In the genomic region with DNA sequence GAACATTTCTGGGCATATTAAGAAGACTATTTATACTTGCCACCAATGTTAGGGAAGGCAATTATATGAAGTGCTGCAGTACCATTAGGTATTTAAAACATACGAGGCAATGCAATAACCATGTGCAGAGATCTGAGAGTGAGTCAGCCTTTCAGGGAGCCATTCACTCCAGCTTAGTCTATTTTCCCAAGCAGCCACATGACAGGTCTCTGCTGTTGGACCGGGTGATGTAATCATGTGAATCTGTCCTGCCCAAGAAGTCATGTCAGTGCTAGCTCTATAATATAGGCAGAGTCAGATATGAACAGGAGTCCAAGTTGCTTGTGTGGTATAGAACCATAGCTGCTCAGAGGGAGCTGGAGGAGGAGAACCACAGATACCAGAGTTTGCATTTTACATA, we compare ENCODE assay signal across 30 mouse cellular contexts.
A peak's percentile ranks its signal among the peaks of the same experiment; 100 is the strongest.
DNase-seq lines count a peak whose midpoint lies in the region; ATAC-seq and TF ChIP-seq lines count a peak whose summit lies in the region.
"Had no signal": no experiment of that assay in that cellular context is flagged by ENCODE, and none has a peak within 500 bp of the region (broad histone marks: within the 10 kb centered on the region; RNA-seq: fewer than 3 reads in every experiment).

No protein-coding gene starts in this region.

- in situ Hi-C loops in Patski (cut with MboI; ENCODE audit: low pct_unique_long_range_greater_than_20kb): no loop called here

- H3K4me3 ChIP-seq in stomach, postnatal 0 days (ENCODE audit: low read depth, low read length): no peak overlapping the region
- H3K4me3 ChIP-seq: embryonic facial prominence, embryonic 10.5 days; embryonic facial prominence, embryonic 15.5 days; forebrain, embryonic 10.5 days; forebrain, embryonic 15.5 days; heart, adult 2 months; heart, embryonic 12.5 days; hindbrain, embryonic 13.5 days; limb, embryonic 12.5 days; liver, embryonic 15.5 days; megakaryocyte, embryonic 14.5 days; midbrain, embryonic 12.5 days; neural tube, embryonic 13.5 days had no signal

- 46% methylated on average over 2 of the region's 2 CpGs for WGBS in stomach, postnatal 0 days

- no peaks in the 10 kb centered on the region for H3K27me3 ChIP-seq in Patski
- no peaks in the 10 kb centered on the region for H3K27me3 ChIP-seq in stomach, postnatal 0 days (ENCODE audit: control insufficient read depth, insufficient read depth, low read length)
- H3K27me3 ChIP-seq: embryonic facial prominence, embryonic 15.5 days; forebrain, embryonic 15.5 days; heart, embryonic 12.5 days; hindbrain, embryonic 13.5 days; limb, embryonic 12.5 days; liver, embryonic 15.5 days; megakaryocyte, embryonic 14.5 days; midbrain, embryonic 12.5 days; neural tube, embryonic 13.5 days had no signal

- CTCF ChIA-PET in Patski (lab: Charles Lee): interaction anchor here (0.6 kb wide), 1 partner anchor 13 kb away, joined by 3 read pairs; no protein-coding TSS in a partner anchor

- no peak for TF ChIP-seq EP300 in stomach, postnatal 0 days (optimal IDR thresholded peaks at IDR 0.05)

- H3K36me3 ChIP-seq in stomach, postnatal 0 days (ENCODE audit: control insufficient read depth, insufficient read depth, low read length): no peaks in the 10 kb centered on the region
- H3K36me3 ChIP-seq: embryonic facial prominence, embryonic 10.5 days; embryonic facial prominence, embryonic 15.5 days; forebrain, embryonic 10.5 days; forebrain, embryonic 15.5 days; G1E; heart, embryonic 12.5 days; hindbrain, embryonic 13.5 days; limb, embryonic 12.5 days; liver, embryonic 15.5 days; midbrain, embryonic 12.5 days; neural tube, embryonic 13.5 days had no signal

- H3K9me3 ChIP-seq in stomach, postnatal 0 days (ENCODE audit: control insufficient read depth, low read length): no peaks in the 10 kb centered on the region
- H3K9me3 ChIP-seq: embryonic facial prominence, embryonic 10.5 days; embryonic facial prominence, embryonic 15.5 days; forebrain, embryonic 10.5 days; forebrain, embryonic 15.5 days; G1E; heart, embryonic 12.5 days; hindbrain, embryonic 13.5 days; limb, embryonic 12.5 days; liver, embryonic 15.5 days; megakaryocyte, embryonic 14.5 days; midbrain, embryonic 12.5 days; neural tube, embryonic 13.5 days had no signal

- no peak overlapping the region for H3K4me2 ChIP-seq in stomach, postnatal 0 days (replicated peaks; ENCODE audit: low read depth)
- H3K4me2 ChIP-seq: embryonic facial prominence, embryonic 15.5 days; forebrain, embryonic 15.5 days; heart, embryonic 12.5 days; hindbrain, embryonic 13.5 days; limb, embryonic 12.5 days; liver, embryonic 15.5 days; lung, embryonic 14.5 days; midbrain, embryonic 12.5 days; neural tube, embryonic 13.5 days had no signal

- H3K27ac ChIP-seq in stomach, postnatal 0 days (replicated peaks): no peak overlapping the region
- H3K27ac ChIP-seq: embryonic facial prominence, embryonic 10.5 days; embryonic facial prominence, embryonic 15.5 days; forebrain, embryonic 10.5 days; forebrain, embryonic 15.5 days; heart, adult 2 months; hindbrain, embryonic 13.5 days; limb, embryonic 12.5 days; liver, embryonic 15.5 days; midbrain, embryonic 12.5 days; neural tube, embryonic 13.5 days had no signal

- no peak overlapping the region for H3K9ac ChIP-seq in stomach, postnatal 0 days (ENCODE audit: low read length)
- H3K9ac ChIP-seq: embryonic facial prominence, embryonic 15.5 days; forebrain, embryonic 15.5 days; heart, embryonic 12.5 days; hindbrain, embryonic 13.5 days; limb, embryonic 12.5 days; liver, embryonic 15.5 days; lung, embryonic 14.5 days; midbrain, embryonic 12.5 days; neural tube, embryonic 13.5 days had no signal

- ATAC-seq in Patski: peak; percentile 90
- peak; percentile 88 for ATAC-seq in stomach, postnatal 0 days (ENCODE audit: low FRiP score, low TSS enrichment)
- ATAC-seq: activated CD4-positive, CD25-positive, alpha-beta regulatory T cell, adult 4 months; forebrain, embryonic 15.5 days had no signal

- peak; percentile 11 for DNase-seq in urinary bladder, postnatal 14 days (ENCODE audit: low spot score)
- DNase-seq in urinary bladder, postnatal 4 days (ENCODE audit: low spot score in 2 of 2): no peak
- DNase-seq in Patski (ENCODE audit: low read depth, low spot score): no peak
- peak; percentile 47 for DNase-seq in fibroblast of lung, adult 2 months (ENCODE audit: low read depth)
- no peak for DNase-seq in stomach, postnatal 0 days (ENCODE audit: low spot score)
- DNase-seq in thymus, postnatal 25 days: no peak
- no peak for DNase-seq in ovary, postnatal 10 days (ENCODE audit: low spot score)
- DNase-seq in cerebellum, postnatal 4 days (ENCODE audit: low spot score in 2 of 2): no peak
- DNase-seq: adrenal gland, postnatal 10 days; cerebellum, adult 18-20 months; cerebellum, postnatal 10 days; heart, adult 2 months; heart, postnatal 4 days; kidney, adult 18-20 months; kidney, postnatal 10 days; layer of hippocampus, adult 9-11 months; lung, embryonic 14.5 days had no signal

- H3K4me1 ChIP-seq in stomach, postnatal 0 days (replicated peaks; ENCODE audit: control insufficient read depth, insufficient read depth): no peaks in the 10 kb centered on the region
- H3K4me1 ChIP-seq: embryonic facial prominence, embryonic 15.5 days; forebrain, embryonic 15.5 days; heart, embryonic 12.5 days; limb, embryonic 12.5 days; liver, embryonic 15.5 days had no signal

- POLR2A ChIA-PET in Patski (lab: Charles Lee): no interaction called here

- no peak for TF ChIP-seq CTCF in Patski (IDR thresholded peaks at IDR 0.05)
- TF ChIP-seq CTCF in stomach, postnatal 0 days (IDR thresholded peaks at IDR 0.05; ENCODE audit: low read depth): no peak

Comparison
In these comparisons a context has a peak if more than half of its experiments do, and no peak if none do; other contexts are left out.
1. DNase-seq: peak in urinary bladder, postnatal 14 days (single experiment) and fibroblast of lung, adult 2 months (single experiment); none in urinary bladder, postnatal 4 days (0 of 2), Patski (single experiment), stomach, postnatal 0 days (single experiment), thymus, postnatal 25 days (single experiment), ovary, postnatal 10 days (single experiment) and cerebellum, postnatal 4 days (0 of 2).